Mouse (Mus musculus) layer of hippocampus, postnatal 10 days (tissue): ENCODE results near the gene F13a1. TPM values are rescaled to one million over a fixed set of nuclear protein-coding genes. Genes with fewer than 3 reads are reported as not detected.

Source experiments
- DNase-seq, 2 experiments: peaks; one replicate each; pipeline ENCODE4 v3.0.0; 2021; ENCODE audit warnings: low spot score in 2 of 2
- long read RNA-seq: library from polyadenylated mRNA; stranded (forward); transcript quantifications from one replicate; pipeline ENCODE4 v2.0.0, GENCODE M21; 2023
- total RNA-seq, 2 experiments: library from RNA; stranded (reverse); gene quantifications; 2 replicates each; pipeline ENCODE4 v1.2.3; 2021

The F13a1 gene
- total RNA-seq, result 1 to 10 TPM; 3.6 to 4.0 TPM
- long read RNA-seq, result 0 reads

DNA sequence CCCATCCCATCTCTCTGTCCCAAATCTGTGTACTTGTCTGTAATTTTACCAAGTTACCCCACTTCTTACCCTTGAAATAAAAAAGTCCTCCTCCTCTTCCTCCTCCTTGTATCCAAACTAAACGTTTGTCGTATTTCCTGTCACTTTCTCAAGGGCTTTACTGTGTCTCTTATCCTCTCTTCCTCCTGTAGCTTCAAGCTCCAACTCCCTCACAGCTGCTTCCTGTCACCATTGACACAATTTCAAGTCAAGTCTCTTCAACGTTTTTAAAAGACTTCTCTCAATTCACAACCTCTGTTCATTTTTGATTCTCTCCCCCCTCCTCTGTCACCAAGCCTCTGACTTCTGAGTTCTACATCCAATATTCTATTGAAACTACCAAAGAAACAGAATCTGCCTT, at the start of gene F13a1:
F13a1 (minus strand) TSS at position 119 of the 400 bp plus-strand sequence.
- DNase-seq, result no peak

DNA sequence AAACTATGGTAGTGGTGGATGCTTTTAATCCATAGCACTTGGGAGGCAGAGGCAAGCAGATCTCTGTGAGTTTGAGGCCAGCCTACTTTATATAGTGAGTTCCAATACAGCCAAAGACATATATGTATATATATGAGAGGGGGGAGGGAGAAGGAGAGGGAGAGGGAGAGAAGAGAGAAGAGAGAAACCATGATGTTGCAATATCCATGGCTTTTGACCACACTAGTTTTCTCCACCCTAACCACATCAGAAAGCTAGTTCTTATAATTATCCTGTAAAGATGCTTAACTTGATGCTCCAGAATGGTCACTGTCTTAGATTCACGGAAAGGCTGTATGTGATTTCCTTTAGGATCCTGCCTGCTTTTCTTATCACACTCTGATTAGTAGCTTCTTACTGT, 41.6 kb upstream of the F13a1 start:
- no peak for DNase-seq

DNA sequence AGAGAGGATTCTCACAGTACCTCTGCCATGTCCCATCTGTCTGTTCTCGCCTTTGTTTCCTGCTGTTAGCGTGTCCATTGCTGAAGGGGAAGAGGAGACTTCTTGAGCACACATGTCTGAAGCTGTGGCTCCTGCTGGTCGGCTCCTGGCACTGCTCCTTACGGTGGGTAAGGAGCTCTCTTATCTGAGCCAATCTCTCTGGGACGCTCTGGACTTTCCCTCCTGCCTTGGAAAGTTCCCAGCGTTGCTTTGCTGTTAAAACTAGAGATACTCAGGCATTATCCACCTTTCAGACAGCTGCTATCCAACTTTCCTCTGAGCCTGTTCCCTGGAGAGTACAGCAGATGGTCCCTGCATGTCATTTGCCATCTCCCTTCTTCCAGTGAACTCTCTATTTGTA, 39.1 kb upstream of the F13a1 start:
- no peak for DNase-seq

GRCm38 (mm10) chr13:37081506-37082241, 31.6 kb upstream of the F13a1 start:
- DNase-seq, result peak in 1 of 2 experiments; percentile 17

GRCm38 (mm10) chr13:37071390-37071789, 21.3 kb upstream of the F13a1 start:
- DNase-seq, result no peak

DNA sequence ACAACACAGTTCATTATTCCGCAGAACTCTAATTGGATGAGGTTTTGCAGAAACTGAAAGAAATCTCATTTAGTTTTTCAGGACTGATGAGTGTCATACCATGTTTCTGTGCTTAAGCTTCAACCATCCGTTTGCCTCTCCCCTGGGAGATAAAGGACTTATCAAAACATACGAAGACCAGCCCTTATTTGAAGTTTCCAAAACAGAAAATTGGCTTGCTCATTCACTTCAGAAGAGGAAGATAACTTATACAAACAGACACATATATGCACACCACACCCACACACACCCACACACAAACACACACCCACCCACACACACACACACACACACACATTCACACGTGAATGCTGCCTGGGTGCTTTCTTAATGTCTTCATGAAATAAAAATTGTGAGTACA, 20.8 kb upstream of the F13a1 start:
- no peak for DNase-seq

DNA sequence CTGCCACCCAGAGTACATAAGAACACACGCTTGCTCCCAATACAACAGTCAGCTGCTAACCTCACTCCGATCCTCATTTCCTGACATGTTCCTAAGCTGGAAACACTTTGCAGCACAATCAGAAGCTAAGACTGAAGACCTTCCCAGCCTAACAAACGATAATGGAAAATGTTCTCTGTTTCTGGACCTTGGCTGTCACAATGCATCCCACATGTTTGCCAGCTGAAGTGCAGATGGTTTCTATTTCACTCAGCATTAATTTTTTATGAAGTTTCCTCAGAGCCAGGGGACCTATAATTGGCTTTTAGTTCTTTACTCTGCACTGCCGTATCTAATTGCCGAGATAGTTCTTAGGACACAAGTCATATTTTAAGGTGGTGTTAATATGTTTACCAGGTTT, 10.8 kb upstream of the F13a1 start:
- DNase-seq, result no peak

DNA sequence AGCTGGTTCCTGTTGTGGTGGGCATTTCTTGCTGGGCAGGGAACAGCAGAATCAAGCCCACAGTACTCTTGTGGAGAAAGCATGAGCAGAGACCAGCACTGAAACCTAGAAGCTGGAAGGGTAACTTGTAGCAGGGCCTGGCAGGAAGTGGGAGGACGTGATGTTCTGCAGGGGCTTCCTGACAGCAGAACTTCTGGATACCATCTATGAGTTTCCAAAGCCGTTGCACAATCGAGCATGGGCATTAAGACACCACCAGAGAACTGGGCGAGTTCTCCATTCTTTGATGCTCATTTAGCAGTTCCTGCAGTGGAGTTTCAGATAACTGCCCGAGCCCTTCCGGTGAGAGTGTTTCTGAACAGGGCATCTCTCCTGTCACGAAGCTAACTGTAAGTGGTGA, 6.6 kb upstream of the F13a1 start:
- no peak for DNase-seq

DNA sequence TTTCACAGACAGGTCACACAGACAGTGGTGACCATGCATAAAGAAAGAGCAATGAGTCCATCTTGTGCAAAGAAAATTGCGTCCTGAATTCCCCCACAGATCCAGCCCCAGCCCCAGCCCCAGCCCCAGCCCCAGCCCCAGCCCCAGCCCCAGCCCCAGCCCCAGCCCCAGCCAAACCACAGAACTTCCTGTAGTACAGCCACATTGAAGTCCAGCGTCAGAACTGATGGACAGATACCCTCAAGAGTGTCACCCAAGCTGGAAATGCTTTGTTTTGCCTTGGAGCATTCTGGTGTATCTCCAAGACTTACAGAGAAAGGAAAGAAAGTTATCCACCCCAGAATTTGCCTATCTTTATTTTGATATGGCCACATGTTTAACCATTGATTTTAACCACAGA, 413 bp downstream of the F13a1 start:
- no peak for DNase-seq

DNA sequence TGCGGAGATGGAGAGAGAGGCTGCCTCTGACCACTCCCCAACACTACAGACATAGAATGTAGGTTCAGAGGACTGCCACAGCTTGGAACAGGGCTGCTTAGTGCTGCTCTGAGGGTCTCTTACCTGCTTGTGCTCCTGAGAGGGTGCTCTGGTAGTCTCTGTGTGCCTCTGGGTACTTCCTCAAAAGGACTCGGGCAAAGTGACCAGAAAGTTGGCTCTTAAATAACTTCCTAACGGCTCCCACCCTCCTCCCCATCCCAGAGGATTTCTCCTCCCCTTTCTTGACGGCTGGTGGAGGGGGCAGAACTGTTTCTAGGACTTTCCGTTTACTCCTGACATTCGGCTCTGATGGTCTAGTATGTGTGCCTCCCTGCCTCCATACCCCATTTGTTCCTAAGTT, 1.0 kb downstream of the F13a1 start:
- no peak for DNase-seq

DNA sequence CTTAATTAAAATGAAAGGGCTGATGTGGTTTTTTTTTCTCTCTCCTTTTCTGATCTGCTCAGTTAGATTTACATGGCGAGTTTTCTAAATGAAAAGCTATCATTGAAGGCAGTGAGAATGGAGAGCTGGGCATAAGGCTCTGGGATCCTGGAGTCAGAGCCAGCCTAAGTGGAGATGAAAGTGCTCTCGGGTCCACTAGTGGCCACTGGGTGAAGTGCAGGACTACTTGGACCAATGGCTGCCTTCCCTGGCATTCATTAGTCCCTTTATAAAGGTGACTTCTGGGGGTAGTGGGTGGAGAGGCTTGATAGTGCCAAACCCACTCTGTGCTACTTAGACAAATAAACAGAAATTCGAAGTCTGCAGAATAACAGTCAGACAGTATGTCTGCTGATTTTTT, 5.0 kb downstream of the F13a1 start:
- peak; percentile 26 to 33 for DNase-seq

- DNase-seq, result no peak
Measured at GRCm38 (mm10) chr13:37034745-37035144, 15.3 kb downstream of the F13a1 start.

- no peak for DNase-seq
Measured at GRCm38 (mm10) chr13:37025996-37026579, 24.0 kb downstream of the F13a1 start.

DNA sequence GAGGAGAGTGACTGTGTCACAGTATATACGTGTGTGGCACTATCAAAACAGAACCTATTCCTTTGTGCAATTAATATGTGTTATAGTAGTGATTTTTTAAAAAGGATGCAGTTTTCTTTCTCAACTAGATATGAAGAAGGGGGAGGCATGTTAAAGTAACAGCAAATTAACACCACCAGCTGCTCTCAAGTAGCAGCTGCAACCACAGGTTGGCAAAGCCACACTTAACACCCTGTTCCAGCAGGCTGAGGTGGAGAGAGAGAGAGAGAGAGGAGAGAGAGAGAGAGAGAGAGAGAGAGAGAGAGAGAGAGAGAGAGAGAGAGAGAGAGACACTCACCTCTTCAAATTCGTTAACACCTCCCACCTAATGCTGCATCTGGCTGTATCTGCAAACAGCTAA, 28.5 kb downstream of the F13a1 start:
- no peak for DNase-seq

GRCm38 (mm10) chr13:37010771-37011170, 39.3 kb downstream of the F13a1 start:
- no peak for DNase-seq

- DNase-seq, result no peak
Measured at GRCm38 (mm10) chr13:37006224-37006623, 43.8 kb downstream of the F13a1 start.

GRCm38 (mm10) chr13:36999210-36999705, 50.8 kb downstream of the F13a1 start:
- DNase-seq, result no peak

GRCm38 (mm10) chr13:36993593-36993992, 56.5 kb downstream of the F13a1 start:
- DNase-seq, result no peak

- DNase-seq, result no peak
Measured at GRCm38 (mm10) chr13:36988392-36988791, 61.7 kb downstream of the F13a1 start.

GRCm38 (mm10) chr13:36973016-36973415, 77.0 kb downstream of the F13a1 start:
- no peak for DNase-seq

DNA sequence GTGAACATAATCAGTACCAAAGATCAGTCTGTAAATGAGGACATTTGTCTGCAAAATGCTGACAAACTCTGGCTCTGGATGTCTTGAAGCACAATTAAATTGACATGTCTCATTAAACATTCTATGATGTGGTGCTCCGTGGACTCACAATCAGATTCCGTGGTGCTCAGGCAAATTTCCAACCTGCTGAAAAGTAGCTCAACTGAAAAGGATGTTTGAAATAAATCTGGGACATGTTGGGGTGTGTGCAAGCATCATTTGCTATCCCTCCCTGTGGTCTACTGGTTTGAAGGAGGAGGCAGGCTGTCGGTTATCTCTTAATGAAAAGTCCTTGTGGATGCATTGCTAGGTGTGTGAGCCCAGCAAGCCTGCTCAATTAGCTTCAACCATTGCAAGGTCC, 77.8 kb downstream of the F13a1 start:
- no peak for DNase-seq

GRCm38 (mm10) chr13:36962926-36963325, 87.1 kb downstream of the F13a1 start:
- no peak for DNase-seq

DNA sequence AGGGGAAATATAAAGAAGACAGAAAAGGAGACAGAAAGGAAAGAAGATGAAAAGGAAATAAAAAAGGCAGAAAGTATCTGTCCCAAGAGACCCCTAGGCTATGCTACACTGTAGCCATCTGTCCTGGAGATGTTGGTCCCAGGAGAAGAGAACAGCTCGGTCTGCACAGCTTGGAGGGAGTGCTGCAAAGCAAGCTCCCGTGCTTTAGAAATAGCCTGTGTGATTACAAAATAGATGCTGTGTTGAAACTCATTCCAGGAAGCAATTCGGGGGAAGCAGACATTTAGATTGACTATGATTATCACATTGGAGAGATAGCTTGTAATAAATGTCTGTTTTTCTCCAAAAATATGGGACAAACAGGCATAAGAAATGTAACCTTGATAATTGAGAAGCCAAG, 91.0 kb downstream of the F13a1 start:
- peak in 1 of 2 experiments; percentile 18 for DNase-seq
